Mouse (Mus musculus) CH12.LX (cell line): ENCODE data around the gene Clasrp.

Experiments used
- CHD1 ChIP-seq: IDR thresholded peaks from 2 replicates; pipeline ENCODE4 v1.6.1; 2012; ENCODE audit warnings: low read depth, low read length, improper control_type of control experiment, inconsistent platforms
- CTCF ChIP-seq, 2 experiments: IDR thresholded peaks in 1 of 2; conservative IDR thresholded peaks in 1 of 2; 2 replicates each; pipeline ENCODE4 v1.5.1; 2011 to 2012; ENCODE audit warnings: low read depth in 2 of 2, low read length in 2 of 2, improper control_type of control experiment in 1 of 2, inconsistent platforms in 1 of 2, mild to moderate bottlenecking in 1 of 2, moderate library complexity in 1 of 2
- EP300 ChIP-seq: IDR thresholded peaks from 2 replicates; pipeline ENCODE4 v1.6.1; 2011; ENCODE audit warnings: low read length, improper control_type of control experiment
- POLR2A ChIP-seq: IDR thresholded peaks from 2 replicates; pipeline ENCODE4 v1.6.1; 2011; ENCODE audit warnings: low read depth, mild to moderate bottlenecking, improper control_type of control experiment, low read length
- SIN3A ChIP-seq: IDR thresholded peaks from 2 replicates; pipeline ENCODE4 v1.6.1; 2012; ENCODE audit warnings: low read length, improper control_type of control experiment, inconsistent platforms
- UBTF ChIP-seq: IDR thresholded peaks from 2 replicates; pipeline ENCODE4 v1.6.1; 2012; ENCODE audit warnings: low read depth, mild to moderate bottlenecking, inconsistent platforms, low read length, improper control_type of control experiment, moderate library complexity
- ZC3H11A ChIP-seq: IDR thresholded peaks from 2 replicates; pipeline ENCODE4 v1.6.1; 2012; ENCODE audit warnings: low read depth, mild to moderate bottlenecking, inconsistent platforms, low read length, improper control_type of control experiment

- TF ChIP-seq CHD1 (no peak), UBTF (no peak), CTCF (conservative IDR thresholded peaks at IDR 0.05 in 1 of 2, IDR thresholded peaks at IDR 0.05 in 1 of 2; ENCODE audit: low read depth in 2 of 2, low read length in 2 of 2) (no peak), EP300 (no peak), POLR2A (no peak), ZC3H11A (no peak), SIN3A (no peak)
These were observed 48.3 kb upstream of the Clasrp start for GRCm38 (mm10) chr7:19652614-19653013.
